Mouse (Mus musculus) brain, embryonic 14.5 days (tissue): ENCODE measurements at regions not wholly inside any gene's neighbourhood (a gene's known extent, or its start where the extent isn't known, plus 50 kb on each side); places are given as distances from the start of the nearest gene placed in this dataset.

Experiments used
- CTCF ChIP-seq: fragments of 200-500 bp; IDR thresholded peaks from 2 replicates; pipeline ENCODE4 v1.5.1; 2012; ENCODE audit warnings: inconsistent platforms, mild to moderate bottlenecking, moderate library complexity, borderline replicate concordance; ENCODE audit not compliant: insufficient read depth, insufficient read length; ENCODE audit errors: extremely low read depth
- POLR2A ChIP-seq: fragments of 200-500 bp; IDR thresholded peaks from 2 replicates; pipeline ENCODE4 v1.6.1; 2012; ENCODE audit warnings: mild to moderate bottlenecking, inconsistent platforms, borderline replicate concordance; ENCODE audit not compliant: poor library complexity, insufficient read depth, insufficient read length, severe bottlenecking; ENCODE audit errors: extremely low read depth

GRCm38 (mm10) chr9:49189426-49189825, 60.9 kb upstream of the Gm4894 start:
- TF ChIP-seq CTCF (no peak), POLR2A (no peak)
